Mouse (Mus musculus) heart, adult 2 months (tissue): ENCODE results near the gene Rrp9. TPM values are rescaled to one million over a fixed set of nuclear protein-coding genes. Genes with fewer than 3 reads are reported as not detected.

Source experiments
- DNase-seq, 2 experiments: peaks; one replicate each; pipeline ENCODE4 v3.0.0; 2021
- H3K27ac ChIP-seq: fragments of 200-600 bp; 2 replicates; pipeline ENCODE4 v1.8.1; 2022
- H3K27me3 ChIP-seq: fragments of 200-500 bp; 2 replicates; pipeline ENCODE4 v1.6.1; 2012; ENCODE audit warnings: mild to moderate bottlenecking, low read length, inconsistent platforms, mixed read lengths; ENCODE audit not compliant: control insufficient read depth, insufficient read depth
- H3K36me3 ChIP-seq: fragments of 200-500 bp; 2 replicates; pipeline ENCODE4 v1.6.1; 2012; ENCODE audit warnings: low read length, inconsistent platforms; ENCODE audit not compliant: control insufficient read depth, insufficient read depth
- H3K4me1 ChIP-seq: fragments of 200-500 bp; 2 replicates; pipeline ENCODE4 v1.6.1; 2011; ENCODE audit warnings: low read length; ENCODE audit not compliant: control insufficient read depth, insufficient read depth
- H3K4me3 ChIP-seq: fragments of 200-600 bp; 2 replicates; pipeline ENCODE4 v1.8.1; 2022
- H3K79me2 ChIP-seq: fragments of 200-500 bp; replicated peaks from 2 replicates; pipeline ENCODE4 v1.6.1; 2012; ENCODE audit warnings: mild to moderate bottlenecking, inconsistent platforms, low read length, moderate library complexity, mixed read lengths; ENCODE audit not compliant: control insufficient read depth, insufficient read depth
- H3K9ac ChIP-seq: fragments of 200-500 bp; 2 replicates; pipeline ENCODE4 v1.6.1; 2012; ENCODE audit warnings: low read depth, mild to moderate bottlenecking, control low read depth, inconsistent platforms, low read length, mixed read lengths
- CTCF ChIP-seq: fragments of 200-600 bp; IDR thresholded peaks from 2 replicates; pipeline ENCODE4 v1.8.1; 2022; ENCODE audit warnings: antibody characterized with exemption, mild to moderate bottlenecking, moderate library complexity
- EP300 ChIP-seq: fragments of 200-500 bp; IDR thresholded peaks from 2 replicates; pipeline ENCODE4 v1.6.1; 2011; ENCODE audit warnings: low read depth, low read length, control low read depth; ENCODE audit not compliant: insufficient read depth
- POLR2A ChIP-seq: fragments of 200-500 bp; IDR thresholded peaks from 2 replicates; pipeline ENCODE4 v1.6.1; 2011; ENCODE audit warnings: mild to moderate bottlenecking, low read depth, low read length, control low read depth; ENCODE audit not compliant: insufficient read depth
- WGBS: fragments of 180-500 bp; shearing (Covaris S2); methylation state at CpG from one replicate; pipeline ENCODE4 v1.1.7; 2018; 5-methylcytosine and 5-hydroxymethylcytosine counted together
- intact Hi-C: fragments of 180-260 bp; cut with DNase I; formaldehyde crosslinking; loops from one replicate; pipeline ENCODE4 v1.15.1; 2025
- polyA plus RNA-seq: library from polyadenylated mRNA; depleted of rRNA; stranded (reverse); fragments of >200 nt; gene quantifications from 2 replicates; pipeline ENCODE4 v1.2.3, GENCODE M21; 2012
- total RNA-seq, 2 experiments: library from RNA; stranded (reverse); gene quantifications; 2 replicates each; pipeline ENCODE4 v1.2.3; 2021

Gene Rrp9
- total and polyA plus RNA-seq, 3 experiments = 18.9 to 23.4 (median 21.0) TPM

DNA sequence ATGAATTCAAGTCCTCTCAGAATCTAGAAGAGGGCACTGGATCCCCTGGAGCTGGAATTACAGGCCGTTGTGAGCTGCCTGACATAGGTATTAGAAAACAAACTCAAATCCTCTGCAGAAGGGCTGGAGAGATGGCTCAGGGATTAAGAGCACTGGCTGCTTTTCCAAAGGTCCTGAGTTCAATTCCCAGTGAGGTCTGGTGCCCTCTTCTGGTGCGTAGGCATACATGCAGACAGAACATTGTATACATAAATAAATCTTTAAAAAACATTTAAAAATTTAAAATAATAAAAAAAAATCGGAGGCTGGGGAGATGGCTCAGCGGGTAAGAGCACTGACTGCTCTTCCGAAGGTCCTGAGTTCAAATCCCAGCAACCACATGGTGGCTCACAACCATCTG, 33.1 kb upstream of the Rrp9 start:
- WGBS = 76% methylated on average over 5 of the region's 5 CpGs

DNA sequence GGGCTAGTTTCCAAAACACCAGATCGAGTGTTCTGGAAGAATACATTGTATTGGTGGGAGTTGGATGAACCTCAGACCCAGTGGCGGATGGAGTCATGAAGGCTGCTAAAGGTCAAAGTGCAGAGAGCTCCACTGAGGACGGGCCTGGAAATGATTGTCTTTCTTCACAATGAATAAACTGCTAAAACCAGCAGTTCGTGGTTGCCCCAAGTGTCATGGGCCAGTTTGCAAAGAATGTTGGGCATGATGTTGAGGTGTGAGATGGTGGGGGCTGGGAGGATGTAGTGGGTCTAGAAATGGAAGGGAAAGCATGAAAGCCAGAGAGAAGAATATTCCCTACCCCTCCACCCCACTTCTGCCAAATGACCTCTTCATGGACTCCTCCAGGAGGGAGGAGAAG, 30.9 kb upstream of the Rrp9 start:
- Histone ChIP-seq H3K4me3 (no peak overlapping the region), H3K4me1 (peaks cover 5% of the 10 kb centered on the region), H3K27ac (no peak overlapping the region), H3K27me3 (no peaks in the 10 kb centered on the region), H3K79me2 (no peaks in the 10 kb centered on the region), H3K36me3 (no peaks in the 10 kb centered on the region), H3K9ac (no peak overlapping the region)
- 76% methylated on average over 4 of the region's 4 CpGs for WGBS
- no peak for DNase-seq
- no peak for TF ChIP-seq CTCF
- no peak for TF ChIP-seq EP300
- TF ChIP-seq POLR2A = no peak
- intact Hi-C loops = no loop called here

More for the DNA sequence above, 33.1 kb upstream of the Rrp9 start:
- Histone ChIP-seq H3K27me3 (no peaks in the 10 kb centered on the region), H3K79me2 (no peaks in the 10 kb centered on the region), H3K27ac (no peak overlapping the region), H3K9ac (no peak overlapping the region), H3K36me3 (no peaks in the 10 kb centered on the region), H3K4me3 (no peak overlapping the region), H3K4me1 (peaks cover 4% of the 10 kb centered on the region)
- no peak for TF ChIP-seq POLR2A
- peak; percentile 61 for TF ChIP-seq CTCF
- TF ChIP-seq EP300 = no peak
- intact Hi-C loops = no loop called here
- DNase-seq = no peak

DNA sequence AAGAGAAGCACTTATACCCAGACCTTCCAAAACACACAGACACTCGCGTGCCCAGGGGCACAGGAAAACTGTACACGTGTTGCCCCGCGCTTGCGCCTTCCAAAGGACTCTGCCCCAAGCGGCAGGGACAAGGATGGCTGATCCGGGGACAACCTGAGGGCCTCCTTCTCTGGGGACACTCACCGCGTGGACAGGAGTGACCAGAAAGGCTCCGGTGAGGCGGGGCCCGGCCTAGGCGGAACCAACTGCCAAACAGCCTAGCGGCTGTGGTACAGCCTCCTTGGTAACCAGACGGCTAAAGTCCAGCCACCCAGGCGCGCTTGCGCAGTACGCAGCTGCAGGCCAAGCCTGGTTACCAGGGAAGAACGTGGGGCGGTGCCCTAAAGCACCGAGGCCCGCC, 28.4 kb upstream of the Rrp9 start, which contains the start of the genes Abhd14b and Abhd14a:
TSS of gene Abhd14b (plus strand) at position 112 of the 400 bp plus-strand sequence.
TSS of gene Abhd14a (minus strand) at position 331 of the 400 bp plus-strand sequence.
- peaks cover 10% of the 10 kb centered on the region for H3K4me1 ChIP-seq
- peak within 1 kb of the TSS; percentile 64 for H3K9ac ChIP-seq
- no peaks in the 10 kb centered on the region for H3K27me3 ChIP-seq
- intact Hi-C loops = no loop called here
- peak within 1 kb of the TSS; percentile 80 for H3K4me3 ChIP-seq
- DNase-seq = peak; percentile 94 to 97
- H3K36me3 ChIP-seq = no peaks in the 10 kb centered on the region
- under 1% methylated on average over 24 of the region's 24 CpGs for WGBS
- peak within 1 kb of the TSS; percentile 95 for H3K27ac ChIP-seq
- TF ChIP-seq EP300 (0 out of 2 replicates have a peak, but pooled peaks have one; percentile 29), POLR2A (peak; percentile 64; the same call in 1 of the 2 replicates), CTCF (peak; percentile 73)
- H3K79me2 ChIP-seq = no peaks in the 10 kb centered on the region

GRCm38 (mm10) chr9:106447951-106448350, 27.8 kb upstream of the Rrp9 start:
- H3K4me1 ChIP-seq = peaks cover 10% of the 10 kb centered on the region
- no peaks in the 10 kb centered on the region for H3K79me2 ChIP-seq
- peak overlapping the region; percentile 95 for H3K27ac ChIP-seq
- no peaks in the 10 kb centered on the region for H3K36me3 ChIP-seq
- no peaks in the 10 kb centered on the region for H3K27me3 ChIP-seq
- no peak for TF ChIP-seq POLR2A
- no peak for TF ChIP-seq CTCF
- TF ChIP-seq EP300 = no peak
- H3K4me3 ChIP-seq = peak overlapping the region; percentile 80
- 24% methylated on average over 9 of the region's 9 CpGs for WGBS
- peak overlapping the region; percentile 23 for H3K9ac ChIP-seq
- DNase-seq = no peak
- intact Hi-C loops = loop anchor here (1.0 kb wide), 1 partner anchor 28 kb away; the partner anchor contains the start of gene Parp3

GRCm38 (mm10) chr9:106448498-106449031, 27.2 kb upstream of the Rrp9 start:
- peak; percentile 72; the same call in 1 of the 2 replicates for TF ChIP-seq EP300
- TF ChIP-seq POLR2A = peak; percentile 95
- peak; percentile 93 for TF ChIP-seq CTCF
- Histone ChIP-seq H3K9ac (peak overlapping the region; percentile 60), H3K27ac (peak overlapping the region; percentile 95), H3K36me3 (no peaks in the 10 kb centered on the region), H3K27me3 (no peaks in the 10 kb centered on the region), H3K4me3 (peak overlapping the region; percentile 80), H3K79me2 (no peaks in the 10 kb centered on the region), H3K4me1 (peaks cover 11% of the 10 kb centered on the region)
- intact Hi-C loops = loop anchor here (1.0 kb wide), 1 partner anchor 28 kb away; the partner anchor contains the start of gene Parp3
- WGBS = under 1% methylated on average over 23 of the region's 23 CpGs
- peak; percentile 84 to 89 for DNase-seq

DNA sequence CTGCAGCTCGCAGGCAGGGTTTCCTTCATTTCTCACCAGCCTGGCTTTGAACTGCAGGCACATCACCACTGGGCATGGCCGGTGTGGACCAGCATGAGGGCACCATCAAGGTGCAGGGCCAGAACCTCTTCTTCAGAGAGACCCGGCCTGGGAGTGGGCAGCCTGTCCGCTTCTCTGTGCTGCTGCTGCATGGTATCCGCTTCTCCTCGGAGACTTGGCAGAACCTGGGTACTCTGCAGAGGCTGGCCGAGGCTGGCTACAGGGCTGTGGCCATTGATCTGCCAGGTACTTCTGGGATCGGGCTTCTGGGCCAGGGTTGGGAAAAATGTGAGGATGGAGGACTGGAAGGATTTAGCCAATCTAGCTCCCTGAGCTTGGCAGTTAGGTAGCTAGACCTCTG, 25.8 kb upstream of the Rrp9 start:
- no peak overlapping the region for H3K4me3 ChIP-seq
- no peaks in the 10 kb centered on the region for H3K36me3 ChIP-seq
- H3K4me1 ChIP-seq = peaks cover 16% of the 10 kb centered on the region
- WGBS = 84% methylated on average over 8 of the region's 8 CpGs
- no peaks in the 10 kb centered on the region for H3K79me2 ChIP-seq
- DNase-seq = no peak
- intact Hi-C loops = no loop called here
- no peak for TF ChIP-seq POLR2A
- TF ChIP-seq CTCF = no peak
- TF ChIP-seq EP300 = no peak
- no peak overlapping the region for H3K9ac ChIP-seq
- no peaks in the 10 kb centered on the region for H3K27me3 ChIP-seq
- peak overlapping the region; percentile 33; the same call in 1 of the 2 replicates for H3K27ac ChIP-seq
